Mouse (Mus musculus) lung, embryonic 16.5 days (tissue): ENCODE data around the gene Tpbpb. TPM values are rescaled to one million over a fixed set of nuclear protein-coding genes. Genes with fewer than 3 reads are reported as not detected.
A peak's percentile ranks its signal among the peaks of the same experiment; 100 is the strongest.
"Not testable (repeated sequence)": the region's sequence is repeated elsewhere in the genome, so short reads cannot be mapped to it uniquely, and the experiment has no call there.

Experiments used
- ATAC-seq: fragments of 200-750 bp; cut with Nextera tagmentation; 2 replicates; pipeline ENCODE4 v1.8.0; 2017; ENCODE audit warnings: low read depth, mild to moderate bottlenecking, moderate library complexity
- H3K27ac ChIP-seq: fragments of 300-500 bp; sonication (generic); 2 replicates; pipeline ENCODE4 v1.5.1; 2014; ENCODE audit warnings: mild to moderate bottlenecking, control low read depth, low read length
- H3K27me3 ChIP-seq: fragments of 300-500 bp; sonication (generic); 2 replicates; pipeline ENCODE4 v1.6.1; 2014; ENCODE audit warnings: low read depth, low read length, mixed read lengths; ENCODE audit not compliant: control insufficient read depth, insufficient read depth
- H3K36me3 ChIP-seq: fragments of 300-500 bp; sonication (generic); 2 replicates; pipeline ENCODE4 v1.6.1; 2014; ENCODE audit warnings: low read length; ENCODE audit not compliant: control insufficient read depth, insufficient read depth
- H3K4me1 ChIP-seq: fragments of 300-500 bp; sonication (generic); replicated peaks from 2 replicates; pipeline ENCODE4 v1.6.1; 2014; ENCODE audit warnings: low read length, mixed read lengths; ENCODE audit not compliant: control insufficient read depth, insufficient read depth
- H3K4me2 ChIP-seq: fragments of 300-500 bp; sonication (generic); 2 replicates; pipeline ENCODE4 v1.6.1; 2014; ENCODE audit warnings: low read depth, low read length, control low read depth
- H3K4me3 ChIP-seq: fragments of 300-500 bp; sonication (generic); 2 replicates; pipeline ENCODE4 v1.5.1; 2014; ENCODE audit warnings: mild to moderate bottlenecking, low read length, control low read depth
- H3K9ac ChIP-seq: fragments of 300-500 bp; sonication (generic); 2 replicates; pipeline ENCODE4 v1.6.1; 2014; ENCODE audit warnings: low read length, control low read depth
- H3K9me3 ChIP-seq: fragments of 300-500 bp; sonication (generic); 2 replicates; pipeline ENCODE4 v1.6.1; 2016; ENCODE audit warnings: low read length; ENCODE audit not compliant: control insufficient read depth
- WGBS: fragments of 180-500 bp; shearing (Covaris S2); extraction: QIAGEN DNeasy Blood & Tissue Kit; methylation state at CpG from one replicate; pipeline ENCODE4 v1.1.7; 2014; 5-methylcytosine and 5-hydroxymethylcytosine counted together
- polyA plus RNA-seq: library from polyadenylated mRNA; unstranded; fragments of >200 nt; fragmentation: Nextera tagmentation; extraction: Ambion mirVana; gene quantifications from 2 replicates; pipeline ENCODE4 v1.2.1, GENCODE M21; 2015

Gene Tpbpb
- not detected in 2 replicates for polyA plus RNA-seq

DNA sequence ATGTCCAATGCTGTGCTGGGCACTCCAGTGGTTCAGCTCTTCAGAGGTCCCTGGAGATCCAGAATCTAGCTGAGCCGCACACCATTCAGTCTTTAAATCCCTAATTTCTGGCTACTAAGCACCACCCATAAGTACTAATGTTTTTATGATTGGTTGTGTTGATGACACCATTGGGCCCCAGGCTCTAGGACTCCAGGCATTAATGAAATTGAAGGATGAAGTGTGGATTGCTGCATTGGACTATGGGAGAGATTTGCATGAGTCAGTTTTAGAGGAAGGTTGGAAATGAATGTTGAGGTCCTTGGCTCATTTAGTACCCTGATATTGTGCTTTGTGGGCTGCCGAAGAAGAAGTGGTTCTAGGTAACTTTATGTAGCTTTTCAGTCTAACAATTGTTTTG is at the start of gene Tpbpb:
Tpbpb (minus strand) TSS at position 101 of the 400 bp plus-strand sequence.
- not testable (repeated sequence) for H3K9me3 ChIP-seq, H3K4me2 ChIP-seq, H3K4me3 ChIP-seq, H3K36me3 ChIP-seq, H3K9ac ChIP-seq, ATAC-seq, H3K4me1 ChIP-seq, H3K27me3 ChIP-seq, H3K27ac ChIP-seq
- 78% methylated on average over 2 of the region's 2 CpGs for WGBS

- H3K9ac ChIP-seq, H3K4me1 ChIP-seq, H3K4me3 ChIP-seq, H3K27ac ChIP-seq, H3K9me3 ChIP-seq, ATAC-seq, H3K36me3 ChIP-seq, H3K4me2 ChIP-seq, H3K27me3 ChIP-seq: not testable (repeated sequence)
- 66% methylated on average over 3 of the region's 3 CpGs for WGBS
These were observed 37.2 kb upstream of the Tpbpb start, which contains the start of gene Tpbpa for GRCm38 (mm10) chr13:60941884-60942283. TSS of gene Tpbpa (minus strand) at chr13:60941984.

DNA sequence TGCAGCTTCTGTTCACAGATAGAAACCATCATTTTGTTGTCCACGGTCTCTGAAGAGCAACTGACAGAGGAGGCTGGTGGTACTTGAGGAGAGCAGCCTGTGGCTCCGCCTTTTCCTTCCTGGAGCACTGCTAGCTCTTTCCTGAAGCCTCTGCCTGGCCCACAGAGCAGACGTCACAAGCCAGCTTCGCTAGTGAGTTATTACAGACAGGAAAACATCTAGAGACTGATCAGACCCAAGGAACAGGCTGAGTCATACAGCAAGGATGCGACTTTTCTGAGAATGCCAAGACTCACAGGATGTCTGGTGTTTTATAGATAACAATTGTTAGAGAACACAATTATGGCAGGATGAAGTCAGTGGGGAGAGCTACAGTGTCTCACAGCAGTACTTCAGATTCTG is 31.8 kb upstream of the Tpbpb start, which contains the start of the genes Gm49391 and Ctla2a:
Gm49391 (minus strand) TSS at position 72 of the 402 bp plus-strand sequence.
Ctla2a (minus strand) TSS at position 126 of the 402 bp plus-strand sequence.
- Histone ChIP-seq H3K27me3 (no peaks in the 10 kb centered on the region), H3K9me3 (no peaks in the 10 kb centered on the region), H3K9ac (no peak within 1 kb of the TSS), H3K4me2 (no peak within 1 kb of the TSS), H3K36me3 (no peaks in the 10 kb centered on the region), H3K27ac (peak within 1 kb of the TSS; percentile 53), H3K4me1 (no peaks in the 10 kb centered on the region), H3K4me3 (no peak within 1 kb of the TSS)
- ATAC-seq: peak; percentile 95
- WGBS: 51% methylated on average over 5 of the region's 5 CpGs

GRCm38 (mm10) chr13:60935490-60935889 is 30.8 kb upstream of the Tpbpb start, which contains the start of gene Gm49393:
TSS of gene Gm49393 (minus strand) at chr13:60935590.
- not testable (repeated sequence) for H3K4me1 ChIP-seq, H3K27ac ChIP-seq, H3K4me3 ChIP-seq, H3K9me3 ChIP-seq, H3K9ac ChIP-seq, H3K27me3 ChIP-seq, ATAC-seq, H3K4me2 ChIP-seq, H3K36me3 ChIP-seq
- WGBS: 64% methylated on average over 2 of the region's 2 CpGs

- H3K27me3 ChIP-seq: no peaks in the 10 kb centered on the region
- H3K9ac ChIP-seq: no peak within 1 kb of the TSS
- H3K36me3 ChIP-seq: no peaks in the 10 kb centered on the region
- no peaks in the 10 kb centered on the region for H3K4me1 ChIP-seq
- peak within 1 kb of the TSS; percentile 57 for H3K27ac ChIP-seq
- no peak within 1 kb of the TSS for H3K4me3 ChIP-seq
- no peaks in the 10 kb centered on the region; the same call in 1 of the 2 replicates for H3K9me3 ChIP-seq
- H3K4me2 ChIP-seq: no peak within 1 kb of the TSS
- peak; percentile 92 for ATAC-seq
- WGBS: 66% methylated on average over 3 of the region's 3 CpGs
These were observed 7.4 kb downstream of the Tpbpb start, which contains the start of gene Ctla2b for GRCm38 (mm10) chr13:60897328-60897727. TSS of gene Ctla2b (minus strand) at chr13:60897447.

- H3K4me2 ChIP-seq, H3K9me3 ChIP-seq, H3K4me3 ChIP-seq, H3K9ac ChIP-seq, ATAC-seq, H3K36me3 ChIP-seq, H3K27me3 ChIP-seq, H3K4me1 ChIP-seq: not testable (repeated sequence)
- H3K27ac ChIP-seq: peak within 1 kb of the TSS; percentile 57
- WGBS: 73% methylated on average over 8 of the region's 8 CpGs
These were observed 7.9 kb downstream of the Tpbpb start, which contains the start of gene Gm49392 for GRCm38 (mm10) chr13:60896794-60897193. TSS of gene Gm49392 (minus strand) at chr13:60896894.

DNA sequence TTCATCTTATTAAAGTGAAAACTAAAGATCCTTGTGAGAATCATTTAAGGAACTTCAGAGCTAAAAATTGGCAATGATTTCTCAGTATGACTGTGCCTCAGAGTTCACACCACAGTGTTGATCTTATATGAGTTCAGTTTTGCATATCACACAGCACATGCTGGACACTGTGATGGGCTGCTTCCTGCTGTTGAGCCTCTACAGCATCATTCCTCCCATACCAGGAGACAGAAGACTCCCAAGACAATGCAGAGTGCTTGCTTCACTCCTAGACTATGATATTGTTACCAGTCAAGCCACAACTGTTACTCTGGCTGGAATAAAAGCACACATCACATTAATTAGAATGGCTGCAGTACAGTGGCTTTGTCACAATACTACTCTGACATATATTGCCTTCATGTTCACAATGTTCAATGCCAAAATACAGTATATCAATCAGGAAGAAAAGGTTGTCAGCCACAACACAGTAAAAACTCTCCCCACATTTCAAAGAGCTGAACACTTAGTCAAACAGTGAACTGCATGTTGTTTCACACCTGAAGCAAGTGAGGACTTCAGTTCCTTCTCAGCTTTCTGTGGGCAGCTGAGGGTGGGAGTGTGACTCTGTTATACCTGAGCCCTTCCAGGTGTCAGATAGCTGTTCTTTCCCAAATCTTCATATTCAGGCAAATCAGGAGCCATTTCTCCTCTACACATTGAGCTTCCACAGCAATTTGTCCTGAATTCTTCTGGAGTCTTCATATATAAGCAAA is 9.1 kb downstream of the Tpbpb start:
- Histone ChIP-seq H3K4me3 (no peak overlapping the region), H3K36me3 (no peaks in the 10 kb centered on the region), H3K4me1 (no peaks in the 10 kb centered on the region), H3K27ac (no peak overlapping the region), H3K9ac (no peak overlapping the region), H3K9me3 (no peaks in the 10 kb centered on the region; the same call in 1 of the 2 replicates), H3K4me2 (no peak overlapping the region), H3K27me3 (no peaks in the 10 kb centered on the region)
- ATAC-seq: no peak

- Histone ChIP-seq H3K27me3 (no peaks in the 10 kb centered on the region), H3K9me3 (no peaks in the 10 kb centered on the region; the same call in 1 of the 2 replicates), H3K27ac (no peak overlapping the region), H3K9ac (no peak overlapping the region), H3K4me2 (no peak overlapping the region), H3K36me3 (no peaks in the 10 kb centered on the region), H3K4me3 (no peak overlapping the region), H3K4me1 (no peaks in the 10 kb centered on the region)
- ATAC-seq: no peak
- WGBS: 85% methylated on average over 1 of the region's 1 CpGs
These were observed 12.4 kb downstream of the Tpbpb start for GRCm38 (mm10) chr13:60892301-60892700.

DNA sequence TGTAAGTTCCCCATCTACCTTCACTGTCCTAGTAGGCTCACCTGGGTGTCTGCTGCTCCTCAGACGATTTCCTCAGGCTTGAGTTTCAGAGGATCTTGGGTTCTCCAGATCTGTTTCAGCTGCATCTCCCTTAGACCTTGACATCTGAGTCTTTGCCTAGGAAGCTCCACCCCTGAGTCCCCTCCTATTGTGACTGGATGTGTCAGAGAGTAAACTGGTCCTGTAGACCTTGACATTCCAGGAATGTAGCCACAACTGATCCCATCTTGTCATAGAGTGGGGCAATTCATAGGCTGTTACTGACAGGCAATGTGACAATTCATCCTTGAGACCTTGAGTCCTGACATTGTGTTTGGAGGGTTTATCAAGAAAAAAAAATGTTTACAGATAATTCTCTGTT is 40.4 kb downstream of the Tpbpb start, which contains the start of gene 4930486L24Rik:
4930486L24Rik (minus strand) TSS at position 195 of the 400 bp plus-strand sequence.
- no peak within 1 kb of the TSS for H3K27ac ChIP-seq
- WGBS: 54% methylated on average over 1 of the region's 1 CpGs
- no peaks in the 10 kb centered on the region for H3K36me3 ChIP-seq
- H3K9me3 ChIP-seq: no peaks in the 10 kb centered on the region
- no peak for ATAC-seq
- H3K4me1 ChIP-seq: no peaks in the 10 kb centered on the region
- no peak within 1 kb of the TSS for H3K4me2 ChIP-seq
- H3K27me3 ChIP-seq: no peaks in the 10 kb centered on the region
- H3K9ac ChIP-seq: no peak within 1 kb of the TSS
- H3K4me3 ChIP-seq: no peak within 1 kb of the TSS
